Mouse (Mus musculus) embryonic facial prominence, embryonic 12.5 days (tissue): Measurements from ENCODE around the gene Ugt1a1. TPM values are rescaled to one million over a fixed set of nuclear protein-coding genes. Genes with fewer than 3 reads are reported as not detected.

Source experiments
- ATAC-seq: fragments of 200-750 bp; cut with Nextera tagmentation; 2 replicates; pipeline ENCODE4 v1.8.0; 2017; ENCODE audit not compliant: insufficient number of reproducible peaks, insufficient read depth, low FRiP score, low TSS enrichment
- H3K27ac ChIP-seq: fragments of 300-500 bp; sonication (generic); 2 replicates; pipeline ENCODE4 v1.5.1; 2016; ENCODE audit warnings: mild to moderate bottlenecking
- H3K27me3 ChIP-seq: fragments of 300-500 bp; sonication (generic); 2 replicates; pipeline ENCODE4 v1.6.1; 2016; ENCODE audit warnings: mild to moderate bottlenecking, moderate library complexity
- H3K36me3 ChIP-seq: fragments of 300-500 bp; sonication (generic); 2 replicates; pipeline ENCODE4 v1.6.1; 2016; ENCODE audit warnings: mild to moderate bottlenecking
- H3K4me1 ChIP-seq: fragments of 300-500 bp; sonication (generic); 2 replicates; pipeline ENCODE4 v1.6.1; 2016
- H3K4me2 ChIP-seq: fragments of 300-500 bp; sonication (generic); replicated peaks from 2 replicates; pipeline ENCODE4 v1.6.1; 2016; ENCODE audit warnings: mild to moderate bottlenecking, moderate library complexity
- H3K4me3 ChIP-seq: fragments of 300-500 bp; sonication (generic); 2 replicates; pipeline ENCODE4 v1.5.1; 2016; ENCODE audit warnings: mild to moderate bottlenecking
- H3K9ac ChIP-seq: fragments of 300-500 bp; sonication (generic); 2 replicates; pipeline ENCODE4 v1.6.1; 2016; ENCODE audit warnings: mild to moderate bottlenecking, moderate library complexity
- H3K9me3 ChIP-seq: fragments of 300-500 bp; sonication (generic); 2 replicates; pipeline ENCODE4 v1.6.1; 2016; ENCODE audit warnings: mild to moderate bottlenecking, moderate library complexity
- WGBS: fragments of 180-500 bp; shearing (Covaris S2); methylation state at CpG from one replicate; pipeline ENCODE4 v1.1.7; 2016; 5-methylcytosine and 5-hydroxymethylcytosine counted together
- polyA plus RNA-seq: library from polyadenylated mRNA; unstranded; fragments of >200 nt; fragmentation: Nextera tagmentation; extraction: Ambion mirVana; gene quantifications from 2 replicates; pipeline ENCODE4 v1.2.1, GENCODE M21; 2016

Ugt1a1 gene
- polyA plus RNA-seq, 1 experiment from 2014 or later, result not detected

GRCm38 (mm10) chr1:88254793-88255465, 43.2 kb downstream of the Ugt1a1 start:
- no peak overlapping the region for H3K4me2 ChIP-seq
- H3K27me3 ChIP-seq, result no peaks in the 10 kb centered on the region
- WGBS, result 87% methylated on average over 12 of the region's 12 CpGs
- ATAC-seq, result no peak
- H3K9me3 ChIP-seq, result peaks cover 80% of the 10 kb centered on the region
- no peak overlapping the region for H3K4me3 ChIP-seq
- H3K27ac ChIP-seq, result no peak overlapping the region
- H3K9ac ChIP-seq, result no peak overlapping the region
- H3K4me1 ChIP-seq, result no peaks in the 10 kb centered on the region
- H3K36me3 ChIP-seq, result peaks cover 7% of the 10 kb centered on the region

- Histone ChIP-seq H3K27me3 (no peaks in the 10 kb centered on the region), H3K4me1 (no peaks in the 10 kb centered on the region), H3K27ac (no peak overlapping the region), H3K9ac (no peak overlapping the region), H3K4me3 (no peak overlapping the region), H3K4me2 (no peak overlapping the region), H3K9me3 (peaks cover 79% of the 10 kb centered on the region), H3K36me3 (peaks cover 13% of the 10 kb centered on the region)
- 52% methylated on average over 2 of the region's 2 CpGs for WGBS
- no peak for ATAC-seq
These were observed 43.7 kb downstream of the Ugt1a1 start for GRCm38 (mm10) chr1:88255466-88255857.

- ATAC-seq, result no peak
- Histone ChIP-seq H3K4me2 (no peak overlapping the region), H3K9me3 (peaks cover 73% of the 10 kb centered on the region), H3K27ac (no peak overlapping the region), H3K27me3 (no peaks in the 10 kb centered on the region), H3K36me3 (peaks cover 20% of the 10 kb centered on the region), H3K4me3 (no peak overlapping the region), H3K9ac (no peak overlapping the region), H3K4me1 (no peaks in the 10 kb centered on the region)
- WGBS, result 76% methylated on average over 13 of the region's 13 CpGs
These were observed 44.4 kb downstream of the Ugt1a1 start for GRCm38 (mm10) chr1:88255989-88256754.

GRCm38 (mm10) chr1:88256886-88257663, 45.3 kb downstream of the Ugt1a1 start:
- Histone ChIP-seq H3K4me3 (no peak overlapping the region), H3K36me3 (peaks cover 29% of the 10 kb centered on the region), H3K4me2 (no peak overlapping the region), H3K9me3 (peaks cover 70% of the 10 kb centered on the region), H3K27ac (no peak overlapping the region), H3K4me1 (no peaks in the 10 kb centered on the region), H3K9ac (no peak overlapping the region), H3K27me3 (no peaks in the 10 kb centered on the region)
- ATAC-seq, result no peak
- WGBS, result 79% methylated on average over 10 of the region's 10 CpGs

GRCm38 (mm10) chr1:88257681-88258080, 45.9 kb downstream of the Ugt1a1 start:
- H3K9me3 ChIP-seq, result peaks cover 64% of the 10 kb centered on the region

GRCm38 (mm10) chr1:88258361-88258760, 46.6 kb downstream of the Ugt1a1 start:
- Histone ChIP-seq H3K4me1 (no peaks in the 10 kb centered on the region), H3K4me3 (no peak overlapping the region), H3K27ac (no peak overlapping the region), H3K9me3 (peaks cover 58% of the 10 kb centered on the region), H3K9ac (no peak overlapping the region), H3K4me2 (no peak overlapping the region), H3K27me3 (no peaks in the 10 kb centered on the region), H3K36me3 (peaks cover 42% of the 10 kb centered on the region)
- 65% methylated on average over 6 of the region's 6 CpGs for WGBS
- no peak for ATAC-seq

More at GRCm38 (mm10) chr1:88257681-88258080, 45.9 kb downstream of the Ugt1a1 start:
- no peaks in the 10 kb centered on the region for H3K27me3 ChIP-seq
- no peaks in the 10 kb centered on the region for H3K4me1 ChIP-seq
- peaks cover 35% of the 10 kb centered on the region for H3K36me3 ChIP-seq
- no peak overlapping the region for H3K4me3 ChIP-seq
- 81% methylated on average over 6 of the region's 6 CpGs for WGBS
- no peak overlapping the region for H3K9ac ChIP-seq
- ATAC-seq, result no peak
- no peak overlapping the region for H3K4me2 ChIP-seq
- no peak overlapping the region for H3K27ac ChIP-seq

- WGBS, result 79% methylated on average over 8 of the region's 8 CpGs
- Histone ChIP-seq H3K36me3 (peaks cover 49% of the 10 kb centered on the region), H3K4me2 (no peak overlapping the region), H3K4me3 (no peak overlapping the region), H3K9me3 (peaks cover 54% of the 10 kb centered on the region), H3K27me3 (no peaks in the 10 kb centered on the region), H3K27ac (no peak overlapping the region), H3K9ac (no peak overlapping the region), H3K4me1 (no peaks in the 10 kb centered on the region)
- no peak for ATAC-seq
These were observed 47.3 kb downstream of the Ugt1a1 start for GRCm38 (mm10) chr1:88258881-88259642.

GRCm38 (mm10) chr1:88259643-88260024, 47.9 kb downstream of the Ugt1a1 start:
- H3K27ac ChIP-seq, result no peak overlapping the region
- H3K36me3 ChIP-seq, result peaks cover 55% of the 10 kb centered on the region
- no peaks in the 10 kb centered on the region for H3K27me3 ChIP-seq
- 0 out of 2 replicates have a peak, but pooled peaks have one; percentile 0 for ATAC-seq
- 75% methylated on average over 4 of the region's 4 CpGs for WGBS
- peaks cover 51% of the 10 kb centered on the region for H3K9me3 ChIP-seq
- no peak overlapping the region for H3K9ac ChIP-seq
- H3K4me1 ChIP-seq, result no peaks in the 10 kb centered on the region
- no peak overlapping the region for H3K4me3 ChIP-seq
- H3K4me2 ChIP-seq, result no peak overlapping the region

GRCm38 (mm10) chr1:88260114-88260513, 48.4 kb downstream of the Ugt1a1 start:
- peaks cover 59% of the 10 kb centered on the region for H3K36me3 ChIP-seq
- H3K9ac ChIP-seq, result no peak overlapping the region
- no peak overlapping the region for H3K4me3 ChIP-seq
- no peak overlapping the region for H3K27ac ChIP-seq
- WGBS, result 81% methylated on average over 6 of the region's 6 CpGs
- H3K4me2 ChIP-seq, result no peak overlapping the region
- no peaks in the 10 kb centered on the region for H3K27me3 ChIP-seq
- H3K4me1 ChIP-seq, result no peaks in the 10 kb centered on the region
- peaks cover 51% of the 10 kb centered on the region for H3K9me3 ChIP-seq
- ATAC-seq, result 0 out of 2 replicates have a peak, but pooled peaks have one; percentile 8

GRCm38 (mm10) chr1:88260604-88261377, 49.0 kb downstream of the Ugt1a1 start:
- Histone ChIP-seq H3K9ac (no peak overlapping the region), H3K27ac (no peak overlapping the region), H3K4me2 (no peak overlapping the region), H3K4me1 (no peaks in the 10 kb centered on the region), H3K36me3 (peaks cover 66% of the 10 kb centered on the region), H3K9me3 (peaks cover 50% of the 10 kb centered on the region), H3K27me3 (no peaks in the 10 kb centered on the region), H3K4me3 (no peak overlapping the region)
- WGBS, result 85% methylated on average over 10 of the region's 10 CpGs
- ATAC-seq, result no peak
